Mouse (Mus musculus): ENCODE data around the gene Fto.

DNA sequence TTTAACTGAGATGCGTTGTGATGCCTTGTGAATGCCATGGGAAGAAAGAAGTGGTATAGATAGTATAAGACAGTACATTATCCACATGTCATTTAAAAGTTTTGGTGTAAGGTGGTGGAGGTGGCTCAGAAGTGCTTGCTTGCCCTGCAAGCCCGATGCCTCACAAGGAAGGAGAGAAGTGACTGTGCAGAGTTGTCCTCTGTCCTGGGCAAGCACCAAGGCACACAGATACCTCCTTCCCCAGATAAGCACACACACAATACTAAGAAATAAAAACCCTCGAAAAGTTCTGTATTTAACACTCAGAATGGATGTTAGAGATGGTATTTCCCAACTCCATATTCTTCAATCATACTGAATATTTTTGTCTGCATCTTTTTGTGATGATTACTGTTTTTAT is 39.3 kb downstream of the Fto start:
- TF ChIP-seq CTCF (IDR thresholded peaks at IDR 0.05; ENCODE audit: low read depth) (no peak), EP300 (IDR thresholded peaks at IDR 0.05; ENCODE audit: low read depth) (no peak)

All from liver, embryonic 14.5 days (tissue).